Mouse (Mus musculus) cerebellum, postnatal 10 days (tissue): Measurements from ENCODE around the gene Adamtsl5.

Experiments
- DNase-seq, 2 experiments: peaks; one replicate each; pipeline ENCODE4 v3.0.0; 2021; ENCODE audit warnings: mixed read lengths in 2 of 2

The Adamtsl5 gene

GRCm38 (mm10) chr10:80341491-80342304 lies 6.5 kb downstream of the Adamtsl5 start:
- no peak for DNase-seq

- no peak for DNase-seq
Observed at GRCm38 (mm10) chr10:80341026-80341425, 7.2 kb downstream of the Adamtsl5 start.

GRCm38 (mm10) chr10:80339941-80340750 lies 8.1 kb downstream of the Adamtsl5 start:
- DNase-seq: peak; percentile 94 to 96

- DNase-seq: no peak
Observed at GRCm38 (mm10) chr10:80336263-80336662, 11.9 kb downstream of the Adamtsl5 start.

DNA sequence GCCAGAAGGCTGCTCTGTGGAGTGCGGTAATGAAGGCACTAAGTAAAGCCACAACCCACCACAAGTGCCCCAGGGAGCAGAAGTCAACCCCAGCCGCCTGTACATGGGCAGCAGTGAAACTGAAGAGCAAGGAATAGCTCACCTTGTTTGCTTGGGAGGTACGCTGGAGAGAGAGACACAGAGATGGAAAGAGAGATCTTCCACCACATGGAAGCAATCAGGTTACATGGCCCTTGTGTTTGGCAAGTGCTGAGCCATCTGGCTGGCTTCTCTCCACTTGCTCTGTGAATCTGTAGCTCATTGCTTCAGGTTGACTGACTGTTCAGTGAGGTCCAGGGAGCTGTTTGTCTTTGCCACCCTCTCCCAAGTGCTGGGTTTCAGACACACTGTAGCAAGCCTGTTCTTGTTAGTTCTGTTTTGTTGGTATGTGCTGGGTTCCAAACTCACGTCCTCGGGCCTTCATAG lies 15.7 kb downstream of the Adamtsl5 start:
- peak; percentile 85 for DNase-seq

GRCm38 (mm10) chr10:80331636-80332524 lies 16.3 kb downstream of the Adamtsl5 start:
- peak in 1 of 2 experiments; percentile 84 for DNase-seq

- no peak for DNase-seq
Observed at GRCm38 (mm10) chr10:80330888-80331287, 17.3 kb downstream of the Adamtsl5 start.

GRCm38 (mm10) chr10:80330084-80330483 lies 18.1 kb downstream of the Adamtsl5 start:
- no peak for DNase-seq

GRCm38 (mm10) chr10:80329273-80330081 lies 18.7 kb downstream of the Adamtsl5 start, which contains the start of the genes Pcsk4 and Reep6:
Gene Pcsk4, minus strand, starts transcription at chr10:80329498.
Gene Reep6, plus strand, starts transcription at chr10:80329953.
- DNase-seq: peak; percentile 99

DNA sequence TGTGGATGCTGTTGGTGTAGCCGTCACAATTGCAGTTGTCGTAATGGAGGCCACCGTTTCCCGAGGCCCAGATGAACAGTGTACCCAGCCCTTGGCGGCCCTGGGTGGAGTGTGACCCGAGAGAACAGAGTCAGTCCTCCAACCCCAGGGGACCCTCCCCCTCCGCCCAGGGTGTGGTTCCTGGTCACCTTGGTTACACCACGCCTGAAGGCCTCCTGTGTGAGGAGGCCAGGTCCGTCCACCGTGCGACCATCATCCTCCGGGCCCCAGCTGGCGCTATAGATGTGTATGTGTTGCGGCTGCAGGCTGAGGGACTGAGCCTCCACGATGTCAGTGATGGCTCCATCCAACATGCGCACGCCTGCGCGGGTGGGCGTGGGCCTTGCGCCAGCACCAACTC lies 23.2 kb downstream of the Adamtsl5 start:
- DNase-seq: no peak

DNA sequence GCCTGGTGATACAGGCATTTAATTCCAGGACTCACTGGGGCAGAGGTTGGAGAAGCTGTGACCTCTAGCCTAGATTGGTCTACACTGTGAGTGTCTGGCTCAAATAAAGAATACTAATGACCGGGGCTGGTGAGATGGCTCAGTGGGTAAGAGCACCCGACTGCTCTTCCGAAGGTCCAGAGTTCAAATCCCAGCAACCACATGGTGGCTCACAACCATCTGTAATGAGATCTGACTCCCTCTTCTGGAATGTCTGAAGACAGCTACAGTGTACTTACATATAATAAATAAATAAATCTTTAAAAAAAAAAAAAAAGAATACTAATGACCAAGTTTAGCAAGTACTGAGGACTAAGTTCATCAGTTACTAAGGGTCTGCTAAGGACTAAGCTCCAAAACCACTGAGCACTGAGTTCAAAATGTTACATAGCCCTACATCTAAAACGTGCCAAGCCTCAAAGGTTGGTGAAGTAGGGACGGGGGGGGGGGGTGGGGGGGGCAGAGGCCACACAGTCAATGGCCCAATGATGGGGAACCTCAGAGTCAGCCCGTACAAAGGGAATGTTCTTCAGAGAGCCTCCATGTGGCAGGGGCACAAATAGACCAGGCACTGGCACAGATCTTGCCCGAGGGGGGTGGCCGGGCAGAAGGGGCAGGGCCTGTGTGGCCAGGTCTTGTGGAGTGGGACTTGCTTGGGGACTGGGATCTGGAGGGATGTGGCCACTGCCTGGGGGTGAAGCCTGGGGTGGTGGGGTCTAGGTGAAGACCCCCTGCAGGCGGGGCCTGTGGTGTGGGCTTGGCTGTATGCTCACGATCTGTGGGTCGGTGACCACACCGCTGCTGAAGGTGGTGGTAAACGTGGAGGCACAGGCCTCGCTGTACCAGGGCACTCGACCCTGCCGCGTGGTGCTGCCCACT lies 23.8 kb downstream of the Adamtsl5 start:
- no peak for DNase-seq

DNA sequence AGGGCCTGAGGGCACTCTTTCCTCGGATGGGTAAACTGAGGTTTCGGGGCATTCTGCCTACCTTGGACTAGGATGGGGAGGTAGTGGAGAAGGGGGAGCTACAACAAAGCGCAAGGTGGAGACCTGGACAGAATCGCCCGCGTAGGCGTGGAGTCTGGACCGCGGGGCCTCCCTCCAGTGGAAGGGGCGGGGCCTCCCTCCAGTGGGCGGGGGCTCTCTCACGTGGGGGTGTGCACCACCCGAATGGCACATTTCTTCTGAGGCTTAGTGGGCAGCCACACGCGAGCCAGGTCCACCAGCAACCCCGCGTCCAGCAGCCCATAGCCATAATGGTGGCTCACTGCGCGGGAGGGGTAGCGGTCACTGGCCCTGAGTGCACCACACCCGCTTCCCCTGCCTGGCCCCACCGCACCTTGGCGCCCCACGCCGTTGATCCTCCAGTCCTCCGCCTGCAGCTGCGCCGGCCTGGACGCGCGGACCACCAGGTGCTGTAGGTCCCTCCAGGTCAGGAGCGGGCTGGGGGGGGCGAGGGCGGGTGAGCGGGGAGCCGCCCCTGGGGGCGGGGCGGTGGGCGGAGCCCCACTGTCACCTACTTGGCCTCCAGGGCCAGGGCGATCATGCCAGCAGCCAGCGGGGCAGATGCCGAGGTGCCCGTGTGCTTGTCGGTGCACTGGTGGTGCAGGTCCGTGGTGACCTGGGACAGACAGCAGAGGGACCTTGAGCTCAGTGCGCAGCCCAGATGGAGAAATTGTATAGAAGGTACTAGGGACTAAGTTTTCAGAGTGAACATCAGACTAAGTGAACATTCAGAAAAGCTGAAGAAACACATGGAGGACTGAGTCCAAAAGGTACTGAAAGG lies 24.7 kb downstream of the Adamtsl5 start:
- peak; percentile 73 to 75 for DNase-seq

DNA sequence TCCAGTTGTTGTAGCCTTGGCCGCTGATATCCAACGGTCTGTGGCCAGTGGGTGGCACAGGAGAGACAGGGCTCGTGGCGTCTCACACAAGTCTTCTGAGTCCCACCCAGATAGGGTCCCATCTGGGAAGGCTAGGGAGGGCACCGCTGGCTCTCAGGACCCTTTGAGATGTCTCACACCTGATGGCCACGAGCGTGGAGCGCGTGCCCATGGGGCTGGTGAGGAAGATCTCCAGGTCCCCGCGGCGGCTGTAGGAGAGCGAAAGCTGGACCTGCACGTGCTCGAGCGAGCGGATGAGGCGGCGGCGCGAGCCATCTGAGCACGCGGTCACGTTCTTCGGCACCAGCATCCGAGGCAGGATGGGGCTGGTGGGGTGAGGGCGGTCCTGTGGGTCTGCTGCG lies 25.4 kb downstream of the Adamtsl5 start:
- DNase-seq: peak; percentile 41 to 58

DNA sequence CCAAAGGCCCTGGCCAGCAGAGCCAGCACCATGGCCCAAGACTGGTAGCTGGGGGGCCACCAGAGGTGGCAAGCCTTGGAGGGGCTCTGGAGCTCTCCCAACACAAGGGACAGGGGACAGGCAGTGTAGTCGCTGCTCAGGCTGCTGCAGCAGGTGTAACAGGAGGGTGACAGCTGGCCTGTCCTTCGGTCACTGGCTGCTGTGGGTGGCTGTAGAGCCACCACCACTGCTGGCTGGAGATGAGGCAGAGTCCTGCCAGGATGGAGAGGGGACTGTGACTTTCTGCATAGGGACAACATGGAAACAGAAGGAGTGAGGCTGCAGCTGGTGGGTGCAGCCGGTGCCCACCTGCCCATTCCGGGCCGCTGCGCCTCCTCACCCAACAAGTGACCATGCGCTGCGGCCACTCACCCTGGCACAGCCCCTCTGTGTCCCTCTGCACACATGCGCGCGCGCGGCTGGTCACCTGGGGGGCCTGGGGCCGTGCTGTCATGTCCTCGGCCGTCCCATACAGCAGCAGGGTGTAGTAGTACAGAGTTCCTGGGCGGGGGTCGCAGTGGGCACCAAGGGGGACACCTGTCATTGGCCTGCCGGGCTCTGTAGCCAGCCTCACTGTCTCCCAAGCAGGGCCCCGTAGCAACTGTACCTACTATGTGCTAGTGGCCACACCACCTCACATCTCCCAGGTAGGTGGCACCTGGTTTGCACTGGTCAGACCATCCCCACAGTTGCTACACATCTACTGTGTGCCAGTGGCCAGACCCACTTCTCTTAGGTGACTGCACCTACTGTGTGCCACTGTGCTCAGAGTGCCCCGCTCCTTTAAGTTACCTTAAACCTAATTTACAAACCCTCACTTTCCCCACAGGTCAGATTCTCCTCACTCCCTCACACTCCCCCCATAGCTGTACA lies 26.3 kb downstream of the Adamtsl5 start:
- DNase-seq: no peak

- no peak for DNase-seq
Observed at GRCm38 (mm10) chr10:80321014-80321669, 27.1 kb downstream of the Adamtsl5 start.

DNA sequence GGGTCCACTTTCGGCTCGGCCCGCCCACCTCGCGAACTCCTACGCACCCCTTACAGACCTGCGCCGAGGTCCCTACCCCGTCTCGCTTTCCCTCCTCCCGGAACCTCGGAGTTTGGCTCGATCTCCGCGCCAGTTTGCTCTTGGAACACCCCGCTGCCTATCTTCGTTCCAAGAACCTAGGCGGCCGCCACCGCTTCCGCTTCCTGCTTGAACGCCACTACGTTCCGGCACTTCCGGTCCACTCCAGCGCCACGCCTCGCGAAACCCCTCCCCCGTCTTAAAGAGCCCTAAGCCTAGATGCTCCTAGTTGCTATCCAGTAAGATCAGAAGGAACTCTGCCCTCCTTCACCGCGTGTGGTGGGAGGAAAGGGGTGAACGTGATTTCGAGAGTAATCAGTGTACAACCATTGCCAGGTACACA lies 27.9 kb downstream of the Adamtsl5 start, which contains the start of gene 2310011J03Rik:
Gene 2310011J03Rik, minus strand, starts transcription at position 198 of the 421 bp plus-strand sequence.
- peak; percentile 94 to 95 for DNase-seq

GRCm38 (mm10) chr10:80317011-80317410 lies 31.2 kb downstream of the Adamtsl5 start:
- peak; percentile 41 to 45 for DNase-seq

DNA sequence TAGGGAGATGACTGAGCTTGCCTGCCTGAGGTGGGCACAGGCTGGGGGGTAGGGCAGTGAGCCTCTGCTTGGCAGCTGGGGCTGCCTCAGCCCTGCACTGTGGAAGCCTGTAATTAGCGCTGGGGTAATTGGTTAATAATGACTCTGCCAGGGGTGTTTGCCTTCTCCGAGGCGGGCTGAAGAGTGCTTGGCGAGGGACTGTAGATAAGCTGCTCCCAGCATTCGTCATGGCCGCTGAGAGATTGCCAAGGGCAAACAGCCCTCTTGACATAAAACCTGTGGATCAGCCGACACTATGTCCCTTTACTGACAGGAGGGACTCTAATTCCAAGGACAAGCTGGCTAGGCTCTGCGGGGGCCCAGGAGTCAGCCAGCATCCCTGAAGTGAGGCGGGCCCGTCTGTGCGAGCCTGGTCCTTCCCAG lies 31.8 kb downstream of the Adamtsl5 start:
- DNase-seq: peak; percentile 69 to 70
